ENCODE assay signal across 15 mouse cellular contexts in the genomic region with DNA sequence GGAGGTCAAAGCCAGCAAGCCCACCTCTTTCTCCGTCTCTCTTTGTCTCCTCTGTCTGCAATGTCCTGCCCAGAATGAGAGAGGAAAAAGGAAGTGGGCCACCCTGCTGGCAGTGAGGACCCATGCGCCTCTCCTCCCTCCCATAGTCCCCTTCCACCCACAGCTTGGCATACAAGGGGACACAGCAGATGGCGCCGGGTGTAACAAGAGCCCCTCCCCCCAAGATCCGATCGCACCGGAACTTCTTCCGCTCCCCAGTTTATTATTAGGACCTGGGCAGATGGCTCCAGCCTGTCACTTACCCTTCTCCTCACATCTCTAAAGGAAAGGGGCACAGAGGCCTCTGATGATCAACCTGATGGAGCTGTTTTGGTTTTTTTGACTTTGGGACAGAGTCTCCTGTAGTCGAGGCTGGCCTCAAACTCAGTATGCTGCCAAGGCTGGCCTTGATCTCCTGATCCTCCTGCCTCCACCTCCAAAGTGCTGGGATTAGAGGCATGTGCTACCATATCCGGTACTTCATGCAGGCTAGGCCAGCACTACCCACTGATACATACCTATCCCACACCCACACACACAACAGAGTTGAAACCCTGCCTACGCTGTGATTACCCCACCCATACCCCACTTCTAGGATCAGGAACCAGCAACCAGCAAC. TPM values are rescaled to one million over a fixed set of nuclear protein-coding genes. Genes with fewer than 3 reads are reported as not detected.
A peak's percentile ranks its signal among the peaks of the same experiment; 100 is the strongest.
DNase-seq lines count a peak whose midpoint lies in the region; ATAC-seq and TF ChIP-seq lines count a peak whose summit lies in the region.
"Had no signal": no experiment of that assay in that cellular context is flagged by ENCODE, and none has a peak within 500 bp of the region (broad histone marks: within the 10 kb centered on the region; RNA-seq: fewer than 3 reads in every experiment).

No protein-coding gene starts in this region.

- H3K4me1 ChIP-seq in kidney, postnatal 0 days (replicated peaks; ENCODE audit: insufficient read depth, low read length), result peaks cover 11% of the 10 kb centered on the region; the same call in 1 of the 2 replicates
- H3K4me1 ChIP-seq in testis, adult 2 months (ENCODE audit: control insufficient read depth, insufficient read depth, low read length), result peaks cover 34% of the 10 kb centered on the region
- H3K4me1 ChIP-seq in liver, postnatal 0 days (ENCODE audit: insufficient read depth), result peaks cover 19% of the 10 kb centered on the region
- H3K4me1 ChIP-seq in hindbrain, embryonic 16.5 days (ENCODE audit: control insufficient read depth, insufficient read depth, low read depth, low read length), result peaks cover 8% of the 10 kb centered on the region

- H3K9ac ChIP-seq in kidney, postnatal 0 days (ENCODE audit: low read depth, low read length), result no peak overlapping the region
- H3K9ac ChIP-seq in liver, postnatal 0 days (replicated peaks), result no peak overlapping the region
- H3K9ac ChIP-seq in hindbrain, embryonic 16.5 days (ENCODE audit: low read depth, low read length), result no peak overlapping the region
- H3K9ac ChIP-seq: neural tube, embryonic 13.5 days had no signal

- no peak overlapping the region for H3K4me2 ChIP-seq in kidney, postnatal 0 days (ENCODE audit: low read length)
- H3K4me2 ChIP-seq in liver, postnatal 0 days (ENCODE audit: low read depth, low read length), result peak overlapping the region; percentile 89
- H3K4me2 ChIP-seq in hindbrain, embryonic 16.5 days (ENCODE audit: low read length), result no peak overlapping the region

- H3K4me3 ChIP-seq in kidney, postnatal 0 days (replicated peaks; ENCODE audit: low read depth, low read length), result no peak overlapping the region
- peak overlapping the region; percentile 87 for H3K4me3 ChIP-seq in testis, adult 2 months (ENCODE audit: control insufficient read depth, low read depth, low read length)
- H3K4me3 ChIP-seq in liver, postnatal 0 days (ENCODE audit: low read depth, low read length), result no peak overlapping the region
- H3K4me3 ChIP-seq in hindbrain, embryonic 16.5 days (ENCODE audit: low read length), result no peak overlapping the region
- H3K4me3 ChIP-seq: midbrain, embryonic 10.5 days; neural tube, embryonic 13.5 days had no signal

- ATAC-seq in kidney, postnatal 0 days (replicated peaks; ENCODE audit: low FRiP score, low read depth), result no peak
- no peak for ATAC-seq in liver, postnatal 0 days
- ATAC-seq in hindbrain, embryonic 16.5 days, result no peak
- ATAC-seq: hindbrain, postnatal 0 days had no signal

- no peaks in the 10 kb centered on the region for H3K36me3 ChIP-seq in kidney, postnatal 0 days (ENCODE audit: insufficient read depth, low read length)
- no peaks in the 10 kb centered on the region for H3K36me3 ChIP-seq in testis, adult 2 months (ENCODE audit: control insufficient read depth, insufficient read depth, low read length)
- H3K36me3 ChIP-seq in liver, postnatal 0 days (replicated peaks; ENCODE audit: insufficient read depth, low read length), result no peaks in the 10 kb centered on the region
- no peaks in the 10 kb centered on the region for H3K36me3 ChIP-seq in hindbrain, embryonic 16.5 days (ENCODE audit: control insufficient read depth, insufficient read depth, low read length)
- H3K36me3 ChIP-seq: heart, embryonic 12.5 days; midbrain, embryonic 10.5 days; neural tube, embryonic 13.5 days had no signal

- no peak for DNase-seq in kidney, postnatal 0 days (ENCODE audit: low spot score)
- DNase-seq in kidney, postnatal 4 days, result no peak
- no peak for DNase-seq in testis, postnatal 10 days (ENCODE audit: low spot score)
- peak; percentile 81 to 87 for DNase-seq in cerebellum, postnatal 25 days
- no peak for DNase-seq in liver, postnatal 0 days
- DNase-seq in frontal cortex, postnatal 14 days (ENCODE audit: low spot score in 2 of 2), result no peak

- WGBS in kidney, postnatal 0 days, result 84% methylated on average over 11 of the region's 11 CpGs
- 70% methylated on average over 11 of the region's 11 CpGs for WGBS in liver, postnatal 0 days (ENCODE audit: insufficient replicate concordance)
- WGBS in hindbrain, embryonic 16.5 days, result 69% methylated on average over 11 of the region's 11 CpGs

- TF ChIP-seq POLR2A in testis, adult 2 months (IDR thresholded peaks at IDR 0.05; ENCODE audit: control insufficient read depth, low read depth, low read length), result no peak

- H3K9me3 ChIP-seq in kidney, postnatal 0 days (replicated peaks; ENCODE audit: low read length), result no peaks in the 10 kb centered on the region
- no peaks in the 10 kb centered on the region for H3K9me3 ChIP-seq in liver, postnatal 0 days (ENCODE audit: low read length)
- H3K9me3 ChIP-seq in hindbrain, embryonic 16.5 days (ENCODE audit: control insufficient read depth, low read length), result no peaks in the 10 kb centered on the region
- H3K9me3 ChIP-seq: heart, embryonic 12.5 days; midbrain, embryonic 10.5 days; neural tube, embryonic 13.5 days had no signal

- TF ChIP-seq EP300 in liver, postnatal 0 days (IDR thresholded peaks at IDR 0.05; ENCODE audit: low read depth), result no peak

- TF ChIP-seq CTCF in kidney, postnatal 0 days (IDR thresholded peaks at IDR 0.05; ENCODE audit: low read depth), result no peak
- no peak for TF ChIP-seq CTCF in testis, adult 2 months (IDR thresholded peaks at IDR 0.05; ENCODE audit: control insufficient read depth, insufficient read depth, insufficient replicate concordance, low read depth, low read length)
- no peak for TF ChIP-seq CTCF in liver, postnatal 0 days (IDR thresholded peaks at IDR 0.05; ENCODE audit: low read depth)

- 0 out of 2 replicates have a peak overlapping the region, but pooled peaks have one; percentile 8 for H3K27ac ChIP-seq in kidney, postnatal 0 days
- no peak overlapping the region; the same call in 1 of the 2 replicates for H3K27ac ChIP-seq in testis, adult 2 months (ENCODE audit: control insufficient read depth, insufficient read depth, low read depth, low read length)
- H3K27ac ChIP-seq in liver, postnatal 0 days (ENCODE audit: low read depth), result no peak overlapping the region
- H3K27ac ChIP-seq in hindbrain, embryonic 16.5 days (ENCODE audit: low read depth, low read length), result no peak overlapping the region
- H3K27ac ChIP-seq: hindbrain, postnatal 0 days; liver, embryonic 14.5 days; midbrain, embryonic 10.5 days; neural tube, embryonic 13.5 days had no signal

- H3K27me3 ChIP-seq in kidney, postnatal 0 days (ENCODE audit: insufficient read depth, low read length), result no peaks in the 10 kb centered on the region
- H3K27me3 ChIP-seq in testis, adult 2 months (ENCODE audit: control insufficient read depth, insufficient read depth, low read length), result no peaks in the 10 kb centered on the region
- no peaks in the 10 kb centered on the region for H3K27me3 ChIP-seq in liver, postnatal 0 days (ENCODE audit: insufficient read depth, low read length)
- peaks cover 6% of the 10 kb centered on the region for H3K27me3 ChIP-seq in hindbrain, embryonic 16.5 days (replicated peaks; ENCODE audit: control insufficient read depth, insufficient read depth, low read length)

RNA-seq across cellular contexts. Expression of gene Ccdc63, which starts 10.2 kb away (rescaled TPM):
- not detected in 2 replicates for polyA plus RNA-seq in kidney, postnatal 0 days (2015; fragmentation: Nextera tagmentation; extraction: Ambion mirVana)
- 288 and 313 TPM in 2 replicates for polyA plus RNA-seq in testis, adult 2 months (2012; rRNA removed)
- polyA plus RNA-seq in liver, postnatal 0 days (2015; fragmentation: Nextera tagmentation; extraction: Ambion mirVana), result 0.13 and 0.18 TPM in 2 replicates
- 0.19 and 0.20 TPM in 2 replicates for polyA plus RNA-seq in hindbrain, embryonic 16.5 days (2015; fragmentation: Nextera tagmentation; extraction: Ambion mirVana)
- polyA plus RNA-seq: C2C12; embryonic facial prominence, embryonic 11.5 days; hindbrain, postnatal 0 days; midbrain, embryonic 10.5 days had no signal

RNA-seq across cellular contexts. Expression of gene Ppp1cc, which starts 27.6 kb away (rescaled TPM):
- 203 and 220 TPM in 2 replicates for polyA plus RNA-seq in kidney, postnatal 0 days (2015; fragmentation: Nextera tagmentation; extraction: Ambion mirVana)
- polyA plus RNA-seq in testis, adult 2 months (2012; rRNA removed), result 524 and 547 TPM in 2 replicates
- 97.7 and 97.9 TPM in 2 replicates for polyA plus RNA-seq in liver, postnatal 0 days (2015; fragmentation: Nextera tagmentation; extraction: Ambion mirVana)
- polyA plus RNA-seq in hindbrain, embryonic 16.5 days (2015; fragmentation: Nextera tagmentation; extraction: Ambion mirVana), result 182 and 185 TPM in 2 replicates

RNA-seq across cellular contexts. Expression of gene Myl2, which starts 29.7 kb away (rescaled TPM):
- 0.80 and 1.4 TPM in 2 replicates for polyA plus RNA-seq in kidney, postnatal 0 days (2015; fragmentation: Nextera tagmentation; extraction: Ambion mirVana)
- 1.4 and 1.5 TPM in 2 replicates for polyA plus RNA-seq in testis, adult 2 months (2012; rRNA removed)
- polyA plus RNA-seq in liver, postnatal 0 days (2015; fragmentation: Nextera tagmentation; extraction: Ambion mirVana), result 0.66 and 7.2 TPM in 2 replicates
- 1.9 and 2.7 TPM in 2 replicates for polyA plus RNA-seq in hindbrain, embryonic 16.5 days (2015; fragmentation: Nextera tagmentation; extraction: Ambion mirVana)
- polyA plus RNA-seq: C2C12 had no signal

Comparison
In these comparisons a context has a peak if more than half of its experiments do, and no peak if none do; other contexts are left out.
1. DNase-seq: peak in cerebellum, postnatal 25 days (2 of 2); none in kidney, postnatal 0 days (single experiment), kidney, postnatal 4 days (0 of 2), testis, postnatal 10 days (single experiment), liver, postnatal 0 days (single experiment) and frontal cortex, postnatal 14 days (0 of 2).
2. RNA of gene Ccdc63, which starts 10.2 kb away (polyA plus RNA-seq): 288 to 313 TPM in testis, adult 2 months; 0.19 to 0.20 TPM in hindbrain, embryonic 16.5 days, 0.13 to 0.18 TPM in liver, postnatal 0 days and not detected in kidney, postnatal 0 days; every median in the first group is over 100 times any median in the second.